Mouse (Mus musculus) liver, adult 2 months (tissue): Measurements from ENCODE around the gene Pdzk1ip1.

Experiments
- CTCF ChIP-seq: fragments of 200-500 bp; IDR thresholded peaks from 2 replicates; pipeline ENCODE4 v1.5.1; 2011; ENCODE audit warnings: low read depth, low read length, control low read depth
- POLR2A ChIP-seq: fragments of 200-500 bp; IDR thresholded peaks from 2 replicates; pipeline ENCODE4 v1.6.1; 2011; ENCODE audit warnings: low read length, control low read depth; ENCODE audit not compliant: insufficient read depth; ENCODE audit errors: extremely low read depth

DNA sequence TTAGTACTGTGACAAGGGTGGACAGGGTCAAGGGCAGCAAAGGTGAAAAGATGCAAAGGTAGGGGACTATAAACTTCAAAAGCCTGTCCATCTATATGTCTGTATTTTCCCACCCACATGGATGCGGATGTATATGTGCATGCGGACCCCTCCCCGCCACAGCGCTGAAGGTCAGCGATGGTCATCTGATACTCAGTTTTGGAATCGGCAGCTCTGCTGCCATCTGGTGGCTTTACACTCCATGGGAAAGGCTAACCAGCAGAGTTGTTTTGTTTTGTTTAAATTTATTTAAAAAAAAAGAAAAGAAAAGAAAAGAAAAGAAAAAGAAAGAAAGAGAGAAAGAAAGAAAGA is 8.6 kb downstream of the Pdzk1ip1 start:
- TF ChIP-seq CTCF, result peak; percentile 61
- TF ChIP-seq POLR2A, result no peak
